Mouse (Mus musculus): ENCODE data around the gene Pla2g2e. TPM values are rescaled to one million over a fixed set of nuclear protein-coding genes. Genes with fewer than 3 reads are reported as not detected.

The Pla2g2e gene
- not detected in 2 replicates for polyA plus RNA-seq (2015; fragmentation: Nextera tagmentation; extraction: Ambion mirVana)

- no peak within 1 kb of the TSS for H3K9ac ChIP-seq (ENCODE audit: low read depth, low read length)
- no peak within 1 kb of the TSS for H3K4me2 ChIP-seq (ENCODE audit: low read depth, low read length)
- H3K27ac ChIP-seq (ENCODE audit: low read length), result no peak within 1 kb of the TSS
- 54% methylated on average over 4 of the region's 4 CpGs for WGBS (ENCODE audit: insufficient replicate concordance)
- no peaks in the 10 kb centered on the region for H3K27me3 ChIP-seq (ENCODE audit: control insufficient read depth, insufficient read depth, low read depth, low read length)
- no peaks in the 10 kb centered on the region for H3K9me3 ChIP-seq (replicated peaks; ENCODE audit: control insufficient read depth, low read length)
- no peaks in the 10 kb centered on the region for H3K4me1 ChIP-seq (ENCODE audit: control insufficient read depth, low read depth, low read length)
- H3K4me3 ChIP-seq (ENCODE audit: low read depth, low read length), result no peak within 1 kb of the TSS
- H3K36me3 ChIP-seq (ENCODE audit: control insufficient read depth, insufficient read depth), result no peaks in the 10 kb centered on the region
- ATAC-seq (ENCODE audit: low read depth), result no peak
These were observed at the start of gene Pla2g2e for GRCm38 (mm10) chr4:138877731-138878130. TSS of gene Pla2g2e (plus strand) at chr4:138877942.

GRCm38 (mm10) chr4:138839806-138840205 is 37.9 kb upstream of the Pla2g2e start:
- ATAC-seq (ENCODE audit: low read depth), result no peak
- H3K9ac ChIP-seq (ENCODE audit: low read depth, low read length), result no peak overlapping the region
- H3K4me3 ChIP-seq (ENCODE audit: low read depth, low read length), result no peak overlapping the region
- H3K36me3 ChIP-seq (ENCODE audit: control insufficient read depth, insufficient read depth), result no peaks in the 10 kb centered on the region
- no peaks in the 10 kb centered on the region for H3K4me1 ChIP-seq (ENCODE audit: control insufficient read depth, low read depth, low read length)
- H3K4me2 ChIP-seq (ENCODE audit: low read depth, low read length), result no peak overlapping the region
- no peaks in the 10 kb centered on the region for H3K27me3 ChIP-seq (ENCODE audit: control insufficient read depth, insufficient read depth, low read depth, low read length)
- WGBS (ENCODE audit: insufficient replicate concordance), result 62% methylated on average over 6 of the region's 6 CpGs
- no peak overlapping the region for H3K27ac ChIP-seq (ENCODE audit: low read length)
- no peaks in the 10 kb centered on the region for H3K9me3 ChIP-seq (replicated peaks; ENCODE audit: control insufficient read depth, low read length)

GRCm38 (mm10) chr4:138840726-138841125 is 37.0 kb upstream of the Pla2g2e start:
- no peak overlapping the region for H3K9ac ChIP-seq (ENCODE audit: low read depth, low read length)
- H3K27me3 ChIP-seq (ENCODE audit: control insufficient read depth, insufficient read depth, low read depth, low read length), result no peaks in the 10 kb centered on the region
- ATAC-seq (ENCODE audit: low read depth), result no peak
- no peaks in the 10 kb centered on the region for H3K4me1 ChIP-seq (ENCODE audit: control insufficient read depth, low read depth, low read length)
- H3K4me3 ChIP-seq (ENCODE audit: low read depth, low read length), result no peak overlapping the region
- H3K36me3 ChIP-seq (ENCODE audit: control insufficient read depth, insufficient read depth), result no peaks in the 10 kb centered on the region
- no peak overlapping the region for H3K27ac ChIP-seq (ENCODE audit: low read length)
- WGBS (ENCODE audit: insufficient replicate concordance), result 64% methylated on average over 8 of the region's 8 CpGs
- no peak overlapping the region for H3K4me2 ChIP-seq (ENCODE audit: low read depth, low read length)
- no peaks in the 10 kb centered on the region for H3K9me3 ChIP-seq (replicated peaks; ENCODE audit: control insufficient read depth, low read length)

- no peak overlapping the region for H3K9ac ChIP-seq (ENCODE audit: low read depth, low read length)
- no peaks in the 10 kb centered on the region for H3K27me3 ChIP-seq (ENCODE audit: control insufficient read depth, insufficient read depth, low read depth, low read length)
- no peak for ATAC-seq (ENCODE audit: low read depth)
- H3K27ac ChIP-seq (ENCODE audit: low read length), result no peak overlapping the region
- WGBS (ENCODE audit: insufficient replicate concordance), result 74% methylated on average over 7 of the region's 7 CpGs
- no peak overlapping the region for H3K4me2 ChIP-seq (ENCODE audit: low read depth, low read length)
- no peaks in the 10 kb centered on the region for H3K9me3 ChIP-seq (replicated peaks; ENCODE audit: control insufficient read depth, low read length)
- no peaks in the 10 kb centered on the region for H3K4me1 ChIP-seq (ENCODE audit: control insufficient read depth, low read depth, low read length)
- no peaks in the 10 kb centered on the region for H3K36me3 ChIP-seq (ENCODE audit: control insufficient read depth, insufficient read depth)
- H3K4me3 ChIP-seq (ENCODE audit: low read depth, low read length), result no peak overlapping the region
These were observed 36.4 kb upstream of the Pla2g2e start for GRCm38 (mm10) chr4:138841386-138841785.

GRCm38 (mm10) chr4:138851463-138851862 is 26.3 kb upstream of the Pla2g2e start:
- no peak overlapping the region for H3K9ac ChIP-seq (ENCODE audit: low read depth, low read length)
- H3K4me3 ChIP-seq (ENCODE audit: low read depth, low read length), result no peak overlapping the region
- H3K27me3 ChIP-seq (ENCODE audit: control insufficient read depth, insufficient read depth, low read depth, low read length), result no peaks in the 10 kb centered on the region
- no peak overlapping the region for H3K4me2 ChIP-seq (ENCODE audit: low read depth, low read length)
- no peaks in the 10 kb centered on the region for H3K4me1 ChIP-seq (ENCODE audit: control insufficient read depth, low read depth, low read length)
- no peaks in the 10 kb centered on the region for H3K9me3 ChIP-seq (replicated peaks; ENCODE audit: control insufficient read depth, low read length)
- H3K27ac ChIP-seq (ENCODE audit: low read length), result no peak overlapping the region
- WGBS (ENCODE audit: insufficient replicate concordance), result 3% methylated on average over 4 of the region's 4 CpGs
- no peak for ATAC-seq (ENCODE audit: low read depth)
- H3K36me3 ChIP-seq (ENCODE audit: control insufficient read depth, insufficient read depth), result no peaks in the 10 kb centered on the region

GRCm38 (mm10) chr4:138852961-138853360 is 24.8 kb upstream of the Pla2g2e start:
- ATAC-seq (ENCODE audit: low read depth), result no peak
- Histone ChIP-seq H3K9me3 (replicated peaks; ENCODE audit: control insufficient read depth, low read length) (no peaks in the 10 kb centered on the region), H3K27me3 (ENCODE audit: control insufficient read depth, insufficient read depth, low read depth, low read length) (no peaks in the 10 kb centered on the region), H3K9ac (ENCODE audit: low read depth, low read length) (no peak overlapping the region), H3K4me3 (ENCODE audit: low read depth, low read length) (no peak overlapping the region), H3K27ac (ENCODE audit: low read length) (no peak overlapping the region), H3K36me3 (ENCODE audit: control insufficient read depth, insufficient read depth) (no peaks in the 10 kb centered on the region), H3K4me2 (ENCODE audit: low read depth, low read length) (no peak overlapping the region), H3K4me1 (ENCODE audit: control insufficient read depth, low read depth, low read length) (no peaks in the 10 kb centered on the region)
- WGBS (ENCODE audit: insufficient replicate concordance), result 56% methylated on average over 6 of the region's 6 CpGs

GRCm38 (mm10) chr4:138855092-138855632 is 22.6 kb upstream of the Pla2g2e start:
- Histone ChIP-seq H3K9me3 (replicated peaks; ENCODE audit: control insufficient read depth, low read length) (no peaks in the 10 kb centered on the region), H3K27me3 (ENCODE audit: control insufficient read depth, insufficient read depth, low read depth, low read length) (peaks cover 3% of the 10 kb centered on the region), H3K4me1 (ENCODE audit: control insufficient read depth, low read depth, low read length) (no peaks in the 10 kb centered on the region), H3K4me3 (ENCODE audit: low read depth, low read length) (no peak overlapping the region), H3K9ac (ENCODE audit: low read depth, low read length) (no peak overlapping the region), H3K36me3 (ENCODE audit: control insufficient read depth, insufficient read depth) (no peaks in the 10 kb centered on the region), H3K4me2 (ENCODE audit: low read depth, low read length) (no peak overlapping the region), H3K27ac (ENCODE audit: low read length) (no peak overlapping the region)
- 63% methylated on average over 9 of the region's 9 CpGs for WGBS (ENCODE audit: insufficient replicate concordance)
- no peak for ATAC-seq (ENCODE audit: low read depth)

GRCm38 (mm10) chr4:138856491-138856890 is 21.3 kb upstream of the Pla2g2e start:
- H3K4me3 ChIP-seq (ENCODE audit: low read depth, low read length), result no peak overlapping the region
- 14% methylated on average over 7 of the region's 7 CpGs for WGBS (ENCODE audit: insufficient replicate concordance)
- H3K27me3 ChIP-seq (ENCODE audit: control insufficient read depth, insufficient read depth, low read depth, low read length), result peaks cover 3% of the 10 kb centered on the region
- no peaks in the 10 kb centered on the region for H3K36me3 ChIP-seq (ENCODE audit: control insufficient read depth, insufficient read depth)
- H3K4me2 ChIP-seq (ENCODE audit: low read depth, low read length), result no peak overlapping the region
- no peak overlapping the region for H3K27ac ChIP-seq (ENCODE audit: low read length)
- no peaks in the 10 kb centered on the region for H3K4me1 ChIP-seq (ENCODE audit: control insufficient read depth, low read depth, low read length)
- H3K9ac ChIP-seq (ENCODE audit: low read depth, low read length), result no peak overlapping the region
- ATAC-seq (ENCODE audit: low read depth), result no peak
- H3K9me3 ChIP-seq (replicated peaks; ENCODE audit: control insufficient read depth, low read length), result no peaks in the 10 kb centered on the region

- WGBS (ENCODE audit: insufficient replicate concordance), result 26% methylated on average over 10 of the region's 10 CpGs
- no peak overlapping the region for H3K9ac ChIP-seq (ENCODE audit: low read depth, low read length)
- H3K27ac ChIP-seq (ENCODE audit: low read length), result no peak overlapping the region
- no peak for ATAC-seq (ENCODE audit: low read depth)
- H3K4me1 ChIP-seq (ENCODE audit: control insufficient read depth, low read depth, low read length), result no peaks in the 10 kb centered on the region
- H3K9me3 ChIP-seq (replicated peaks; ENCODE audit: control insufficient read depth, low read length), result no peaks in the 10 kb centered on the region
- no peaks in the 10 kb centered on the region for H3K36me3 ChIP-seq (ENCODE audit: control insufficient read depth, insufficient read depth)
- peaks cover 3% of the 10 kb centered on the region for H3K27me3 ChIP-seq (ENCODE audit: control insufficient read depth, insufficient read depth, low read depth, low read length)
- no peak overlapping the region for H3K4me3 ChIP-seq (ENCODE audit: low read depth, low read length)
- H3K4me2 ChIP-seq (ENCODE audit: low read depth, low read length), result no peak overlapping the region
These were observed 20.2 kb upstream of the Pla2g2e start for GRCm38 (mm10) chr4:138857576-138857975.

All from liver, embryonic 16.5 days (tissue).